Mouse (Mus musculus) ovary, postnatal 36 days (tissue): ENCODE results near the gene Urb1.

Experiments
- DNase-seq: peaks from one replicate; pipeline ENCODE4 v3.0.0; 2022; ENCODE audit warnings: low spot score, mixed read lengths

Gene Urb1

DNA sequence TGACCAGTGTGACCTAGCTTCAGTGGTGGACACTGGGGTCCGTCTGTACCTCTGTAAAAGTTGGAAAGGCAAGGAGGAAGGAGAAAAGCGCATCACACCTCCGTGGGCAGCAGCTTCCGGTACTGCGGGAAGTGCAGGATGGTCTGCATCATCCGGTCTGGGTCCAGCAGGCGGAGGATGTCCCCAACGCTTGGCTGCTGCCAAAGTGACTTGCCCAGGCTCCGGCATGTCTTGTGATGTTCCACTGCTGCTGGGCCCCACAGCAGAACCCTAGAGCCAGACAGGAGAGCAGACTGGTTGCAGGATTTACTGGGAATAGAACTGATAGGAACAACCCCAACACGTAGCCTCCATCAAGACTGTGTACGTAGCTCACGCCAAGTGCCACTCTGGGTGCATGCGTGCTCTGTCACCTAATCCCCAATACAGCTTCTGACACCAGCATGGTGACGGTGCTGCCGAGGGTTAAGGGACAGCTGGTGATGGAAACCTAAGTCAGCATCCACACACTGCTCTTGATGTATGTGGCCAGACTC, 43.2 kb downstream of the Urb1 start:
- DNase-seq, result no peak

DNA sequence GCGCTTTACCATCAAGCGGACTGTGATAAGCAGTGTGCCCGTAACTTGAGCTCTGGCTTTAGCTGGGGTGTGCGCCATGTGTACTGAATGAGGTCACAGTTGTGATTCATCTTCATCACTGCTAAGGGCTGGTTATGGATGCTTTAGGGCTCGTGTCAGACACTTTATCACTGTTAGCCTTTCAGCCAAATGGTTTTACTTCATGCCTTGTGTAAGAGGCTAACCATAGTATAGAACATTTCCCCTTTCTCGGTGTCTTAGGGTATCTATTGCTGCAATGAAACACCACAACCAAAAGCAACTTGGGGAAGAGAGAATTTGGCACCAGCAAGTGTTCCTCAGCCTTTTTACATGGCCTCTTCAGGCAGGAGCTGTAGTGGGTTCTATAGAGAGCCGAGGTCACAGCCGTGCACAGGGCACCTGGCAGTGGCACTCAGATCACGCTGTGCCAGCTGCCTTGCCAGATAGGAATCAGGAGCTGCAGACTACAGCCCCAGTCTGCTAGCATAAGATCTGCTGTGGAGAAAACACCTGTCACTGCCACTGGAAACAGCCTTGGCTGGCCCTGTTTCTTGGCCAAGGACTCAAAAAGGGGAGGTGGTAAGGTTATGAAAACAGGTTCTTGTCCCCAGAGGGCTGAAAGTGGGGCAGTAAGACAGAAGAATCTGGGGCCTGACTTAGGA, 44.9 kb downstream of the Urb1 start:
- no peak for DNase-seq

DNA sequence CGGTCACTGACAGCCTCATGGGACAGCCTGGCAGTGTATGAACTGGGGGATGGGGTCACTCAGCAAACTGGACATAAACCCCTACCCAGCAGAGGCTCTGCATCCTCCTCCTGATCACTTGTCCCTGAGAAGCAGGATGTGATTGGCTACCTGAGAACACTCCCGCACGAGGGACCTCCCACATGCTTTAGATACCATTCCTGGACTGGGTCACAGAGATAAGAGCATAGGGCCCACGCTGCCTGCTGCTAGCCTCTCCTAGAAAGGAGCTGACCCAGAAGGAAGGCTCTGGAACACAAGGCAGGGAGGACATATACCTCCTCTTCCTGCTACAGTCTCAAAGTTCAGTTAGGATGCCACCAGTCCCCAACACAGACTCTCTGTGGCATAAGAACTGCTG, 49.7 kb downstream of the Urb1 start:
- no peak for DNase-seq

DNA sequence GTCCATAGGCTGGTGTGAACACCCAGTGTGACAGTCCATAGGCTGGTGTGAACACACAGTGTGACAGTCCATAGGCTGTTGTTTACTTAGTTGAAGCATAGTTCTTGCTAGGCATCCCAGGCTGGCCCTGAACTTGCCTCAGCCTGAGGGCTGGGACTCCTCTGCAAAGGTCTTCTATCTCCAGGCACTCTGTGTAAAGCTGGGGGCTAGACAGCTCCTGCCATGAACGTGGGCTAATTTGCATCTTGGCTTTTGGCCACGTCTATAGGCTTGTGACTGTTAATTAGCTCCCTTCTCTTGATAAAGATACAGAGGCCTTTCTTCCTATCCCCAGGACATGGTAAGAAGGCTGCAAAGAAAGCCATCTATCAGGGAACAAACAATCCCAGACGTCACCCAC, 50.9 kb downstream of the Urb1 start:
- DNase-seq, result no peak

DNA sequence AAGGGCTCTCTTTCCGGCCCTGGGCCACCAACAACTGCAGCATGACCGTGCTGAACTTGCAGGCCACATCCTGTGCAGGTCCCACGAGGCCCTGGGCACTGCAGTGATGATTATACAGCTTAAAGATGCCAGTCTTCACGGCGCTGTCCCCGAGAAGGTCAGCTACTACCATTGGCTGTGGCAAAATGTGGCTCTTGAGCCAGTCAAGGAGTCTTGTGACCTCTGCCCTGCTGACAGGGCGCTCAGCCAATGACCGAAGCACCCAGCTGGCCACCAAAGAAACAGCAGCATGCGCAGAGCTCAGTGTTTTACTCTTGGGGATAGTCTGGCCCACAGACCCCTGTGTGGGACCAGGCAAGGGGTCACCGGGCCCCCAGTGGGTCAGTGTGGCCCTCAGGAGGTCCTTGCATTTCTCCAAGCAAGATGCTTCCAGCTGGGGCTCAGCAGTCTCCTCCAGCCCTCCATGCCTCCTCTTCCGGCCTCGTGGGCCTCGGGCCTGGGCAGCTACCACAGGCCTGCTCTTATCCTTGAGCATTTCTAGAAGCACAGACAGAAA, 56.7 kb downstream of the Urb1 start:
- DNase-seq, result no peak

DNA sequence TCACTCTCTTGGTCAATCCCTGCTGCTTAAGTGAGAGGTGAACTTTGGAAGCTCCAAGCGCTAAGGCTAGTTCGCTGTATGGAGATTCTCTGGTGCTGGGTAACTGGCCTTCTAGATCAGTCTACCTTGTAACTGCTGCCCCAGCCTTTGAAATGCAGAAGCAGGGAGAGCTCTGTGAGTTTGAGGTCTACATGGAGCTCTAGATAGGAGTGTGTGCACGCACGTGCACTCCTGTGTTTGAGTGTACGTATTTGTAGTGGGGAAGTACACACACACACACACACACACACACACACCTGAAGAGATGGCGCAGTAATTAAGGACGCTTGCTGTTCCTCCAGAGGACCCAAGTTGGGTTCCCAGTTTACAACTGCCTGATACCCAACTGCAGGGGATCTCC, 62.0 kb downstream of the Urb1 start:
- DNase-seq, result no peak

DNA sequence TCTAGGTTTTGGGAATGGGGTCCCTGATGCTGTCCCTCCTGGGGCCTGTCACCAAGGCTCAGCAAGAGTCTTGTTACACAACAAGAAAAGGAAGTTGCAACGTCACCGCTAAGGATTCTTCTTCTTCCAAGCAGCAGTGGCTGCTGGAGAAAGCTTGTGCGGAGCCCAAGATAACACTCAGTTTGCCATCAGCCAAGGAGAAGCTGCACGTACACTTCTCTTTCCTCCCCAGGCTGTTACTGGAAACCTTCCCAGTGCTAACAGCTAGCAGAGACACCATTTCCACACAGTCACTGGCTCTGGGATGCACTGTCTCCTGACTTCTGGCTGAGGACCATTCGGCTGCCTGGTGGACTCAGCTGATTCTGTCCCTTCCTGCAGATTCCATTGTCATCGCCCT, 63.1 kb downstream of the Urb1 start:
- DNase-seq, result no peak

DNA sequence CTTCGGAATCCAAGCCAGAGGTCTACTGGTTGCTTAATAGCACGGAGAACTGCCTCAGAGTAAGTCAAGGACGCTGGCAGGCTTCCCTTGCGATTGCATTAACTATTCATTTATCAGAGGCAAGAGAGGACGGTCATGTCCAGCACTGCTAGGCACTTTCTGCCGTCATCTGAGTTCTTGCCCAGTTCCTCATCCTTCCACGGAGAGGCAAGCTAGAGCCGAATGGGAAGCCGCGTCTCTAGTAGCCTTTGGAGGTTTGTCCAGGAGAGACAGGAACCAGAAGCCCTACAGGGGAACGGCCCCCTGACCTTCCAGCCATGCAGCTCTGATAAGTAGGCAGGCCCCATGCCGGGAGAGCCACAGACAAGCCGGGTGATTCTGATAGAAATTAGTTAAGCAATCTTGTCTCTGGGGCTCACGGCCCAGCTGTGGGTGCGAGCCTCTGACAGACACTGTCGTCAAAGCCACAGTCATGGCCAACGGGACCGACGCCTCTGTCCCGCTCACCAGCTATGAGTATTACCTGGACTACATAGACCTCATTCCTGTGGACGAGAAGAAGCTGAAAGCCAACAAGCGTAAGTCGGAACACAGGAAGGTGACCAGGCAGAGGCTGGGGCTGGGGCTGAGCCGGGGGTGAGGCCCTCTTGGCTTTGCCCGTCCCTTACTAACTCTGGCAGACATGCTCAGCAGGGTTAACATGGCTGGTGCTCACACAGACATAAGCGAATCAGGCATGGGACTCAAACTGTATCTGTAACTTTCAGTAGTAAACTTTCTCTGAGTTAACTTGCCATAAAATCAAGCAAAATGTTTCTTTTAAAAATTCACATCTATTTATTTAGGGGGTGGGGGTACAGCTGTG, 71.9 kb downstream of the Urb1 start, which contains the start of gene Mrap:
Gene Mrap, plus strand, starts transcription at position 116 of the 865 bp plus-strand sequence.
- peak; percentile 73 for DNase-seq

DNA sequence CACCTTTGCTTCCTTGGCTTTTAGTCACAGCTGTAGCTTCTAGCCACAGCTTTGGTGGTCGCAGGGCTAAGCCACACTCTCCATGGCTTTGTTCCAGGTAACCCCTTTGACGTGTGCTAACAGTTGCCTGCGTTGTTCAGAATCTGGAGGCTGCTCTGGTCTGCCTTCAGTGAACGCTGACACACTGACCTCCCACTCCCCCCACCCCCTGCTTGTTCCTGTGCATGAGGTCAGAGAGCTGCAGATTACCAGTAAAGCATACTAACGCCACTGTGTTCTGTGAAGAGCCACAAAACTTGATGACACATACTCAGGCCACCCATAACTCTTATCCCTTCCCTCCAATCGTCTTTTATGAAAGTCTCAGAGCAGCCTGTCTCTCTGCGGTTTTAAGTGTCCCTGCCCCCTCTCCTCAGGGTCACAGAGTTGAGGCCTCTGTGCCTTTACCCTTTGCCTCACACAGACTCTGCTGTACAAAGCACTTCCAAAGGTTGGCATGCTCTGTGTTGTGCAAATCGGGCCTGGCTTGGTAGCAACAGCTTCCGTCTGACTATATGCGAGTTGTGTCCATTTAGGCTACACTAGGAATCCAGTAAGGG, 73.4 kb downstream of the Urb1 start:
- peak; percentile 40 for DNase-seq

DNA sequence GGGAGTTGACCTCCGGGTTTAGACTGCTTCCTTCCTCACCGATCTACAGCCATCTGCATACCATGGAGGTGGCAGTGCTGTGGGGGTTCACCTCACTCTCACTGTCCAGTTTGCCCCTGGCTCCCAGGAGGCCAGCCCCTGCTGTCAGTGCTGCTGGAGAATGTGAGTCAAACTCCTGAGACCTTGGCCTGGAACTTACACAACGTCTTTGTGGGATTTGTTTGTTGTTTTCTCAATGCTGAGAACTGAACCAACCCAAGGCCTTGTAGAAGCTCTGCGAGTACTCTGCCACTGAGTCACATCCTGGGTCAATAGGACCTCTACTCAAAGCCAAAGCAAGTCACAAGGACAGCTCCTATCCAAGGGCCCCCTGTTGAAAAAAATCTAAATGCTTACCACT, 74.6 kb downstream of the Urb1 start:
- DNase-seq, result no peak

DNA sequence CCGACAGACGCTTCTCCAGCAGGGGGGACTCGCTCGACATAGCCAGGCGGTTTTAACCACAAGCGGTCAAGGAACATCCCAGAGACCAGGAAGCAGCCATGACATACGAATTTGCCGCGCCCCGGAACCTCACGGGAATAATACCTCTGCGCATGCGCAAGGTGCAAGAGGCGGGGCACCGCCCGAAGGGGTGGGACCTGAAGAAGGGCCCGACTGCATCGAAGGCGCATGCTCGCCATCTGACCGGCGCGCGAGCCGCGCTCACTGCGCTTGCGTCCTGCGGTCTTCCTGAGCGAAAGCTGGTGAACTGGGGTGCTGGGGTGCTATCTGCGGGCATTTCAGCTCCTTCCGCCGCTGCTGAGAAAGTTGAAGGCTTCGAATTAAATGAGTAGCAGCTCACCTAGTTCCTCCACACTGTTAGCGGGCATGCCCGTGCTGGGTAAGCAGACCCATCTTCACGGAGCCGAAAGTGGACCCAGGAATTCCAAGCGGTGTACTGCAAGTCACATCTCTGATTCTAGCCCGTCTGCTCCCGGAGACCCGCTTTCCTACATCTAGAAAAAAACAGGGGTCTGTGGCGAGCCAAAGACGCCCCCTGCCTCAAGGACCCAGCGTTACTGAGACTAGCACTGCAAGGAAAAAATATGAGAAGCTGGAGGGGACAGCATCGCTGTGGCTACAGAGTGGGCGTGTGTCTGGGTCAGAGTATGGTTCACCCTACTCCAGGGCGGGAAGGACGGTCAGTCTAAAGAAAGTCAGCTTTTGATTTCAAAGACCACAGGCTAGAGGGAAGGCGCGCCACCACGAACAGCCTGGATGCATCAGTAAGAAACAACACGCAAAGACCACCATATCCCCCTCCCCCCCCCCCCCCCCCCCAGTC, 82.7 kb downstream of the Urb1 start, which contains the start of gene Mis18a:
Gene Mis18a, minus strand, starts transcription at position 172 of the 883 bp plus-strand sequence.
- peak; percentile 94 for DNase-seq

DNA sequence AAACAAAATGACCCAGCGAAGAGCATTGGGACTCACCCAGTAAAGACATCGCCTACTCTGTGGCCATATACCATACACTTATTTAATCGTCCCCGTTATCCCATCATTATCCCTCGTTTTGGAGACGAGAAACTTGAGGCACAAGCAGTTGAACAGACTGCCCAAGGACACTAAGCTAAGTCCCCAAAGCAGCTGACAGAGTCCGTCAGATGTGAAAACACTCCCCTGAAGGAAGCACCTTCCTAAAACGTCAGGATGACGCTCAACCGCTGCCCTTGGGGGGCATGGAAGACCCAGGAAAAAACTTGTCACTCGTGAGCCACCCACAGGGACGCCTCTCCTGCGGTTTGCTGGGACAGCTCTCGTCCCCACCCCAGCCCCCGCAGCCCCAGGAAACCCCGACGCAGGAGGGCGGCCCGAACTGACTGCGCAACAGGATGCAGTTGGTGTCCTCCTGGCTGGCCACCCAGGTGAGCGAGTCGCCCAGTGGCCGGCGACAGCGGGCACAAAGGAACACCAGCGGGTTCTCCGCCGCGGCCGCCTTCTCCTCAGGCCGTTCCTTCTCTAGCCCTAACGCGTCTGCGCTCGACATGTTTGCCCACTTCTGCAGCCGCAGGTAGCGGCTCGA, 83.5 kb downstream of the Urb1 start:
- no peak for DNase-seq

DNA sequence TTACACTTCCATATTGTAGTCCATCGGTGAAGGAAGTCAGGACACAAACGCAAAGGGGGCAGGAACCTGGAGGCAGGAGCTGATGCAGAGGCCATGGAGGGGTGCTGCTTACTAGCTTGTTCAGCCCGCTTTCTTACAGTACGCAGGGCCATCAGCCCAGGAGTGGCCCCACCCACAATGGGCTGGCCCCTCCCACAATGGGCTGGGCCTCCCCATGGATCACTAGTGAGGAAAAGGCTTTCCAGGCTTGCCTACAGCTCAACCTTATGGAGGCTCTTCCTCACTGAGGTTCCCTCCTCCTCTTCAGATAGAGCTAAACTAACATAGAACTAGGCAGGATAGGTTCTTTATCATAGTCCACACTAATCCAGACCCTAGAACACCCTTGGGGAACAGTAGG, 86.2 kb downstream of the Urb1 start:
- DNase-seq, result no peak

DNA sequence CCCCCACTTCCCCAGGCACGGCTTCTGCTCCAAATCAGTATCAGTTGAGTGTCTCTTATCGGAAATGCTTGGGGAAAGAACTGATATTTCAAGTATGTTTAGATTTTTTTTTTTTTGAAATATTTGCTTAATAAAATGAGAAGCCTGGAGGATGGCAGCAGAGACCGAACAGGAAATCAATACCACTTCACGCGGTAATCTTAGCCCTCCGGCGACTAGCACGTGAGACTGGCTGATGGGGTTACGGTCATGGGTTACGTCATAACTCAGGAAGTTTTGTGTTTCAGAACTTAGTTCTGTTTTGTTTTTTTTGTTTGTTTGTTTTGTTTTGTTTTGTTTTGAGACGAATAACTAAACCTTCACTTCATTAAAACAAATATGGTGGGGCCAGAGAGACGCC, 99.9 kb downstream of the Urb1 start:
- no peak for DNase-seq

DNA sequence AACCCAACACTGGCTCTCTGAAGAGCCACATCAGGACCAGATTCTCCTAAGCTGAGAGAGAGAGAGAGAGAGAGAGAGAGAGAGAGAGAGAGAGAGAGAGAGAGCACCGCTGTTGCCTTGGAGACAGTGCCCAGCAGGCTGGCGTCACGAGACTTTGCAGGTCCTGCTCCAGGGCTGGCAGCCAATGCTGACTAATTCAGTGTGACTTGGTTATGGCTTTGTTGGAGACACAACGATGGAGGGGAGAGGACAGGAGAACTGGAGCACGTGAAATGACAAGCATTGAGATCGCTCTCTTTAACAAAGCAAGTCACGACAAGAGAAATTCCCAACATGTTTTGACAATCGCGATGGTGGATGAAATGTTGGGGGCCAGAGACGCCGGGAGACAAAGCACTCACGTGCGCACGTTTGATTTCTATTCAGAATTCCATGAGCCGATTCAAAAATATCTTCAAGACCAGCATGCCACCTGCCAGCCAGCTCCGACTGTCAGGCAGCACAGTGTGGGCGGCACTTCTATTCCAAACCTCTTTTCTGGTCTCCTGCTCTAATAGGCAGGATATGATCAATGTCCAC, 100.4 kb downstream of the Urb1 start:
- DNase-seq, result peak; percentile 41

DNA sequence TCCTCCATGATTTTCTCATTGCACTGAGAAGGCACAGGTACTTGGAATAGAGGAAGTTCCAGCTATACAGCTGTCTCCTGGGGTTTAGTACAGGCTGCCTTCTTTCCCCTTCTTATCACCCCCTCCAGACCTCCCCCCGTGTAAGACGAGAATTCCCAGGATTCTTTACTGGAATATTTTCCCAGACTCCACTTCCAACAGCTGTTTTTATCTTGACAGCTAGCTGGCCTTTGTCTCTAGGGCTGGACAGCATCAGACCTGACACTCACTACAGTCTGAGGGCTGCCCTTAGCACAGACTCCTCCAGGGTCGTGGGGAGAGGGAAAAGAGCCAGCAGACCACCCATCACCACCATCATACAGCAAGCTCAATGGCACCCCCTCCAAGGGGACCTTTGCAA, 103.9 kb downstream of the Urb1 start:
- DNase-seq, result no peak

DNA sequence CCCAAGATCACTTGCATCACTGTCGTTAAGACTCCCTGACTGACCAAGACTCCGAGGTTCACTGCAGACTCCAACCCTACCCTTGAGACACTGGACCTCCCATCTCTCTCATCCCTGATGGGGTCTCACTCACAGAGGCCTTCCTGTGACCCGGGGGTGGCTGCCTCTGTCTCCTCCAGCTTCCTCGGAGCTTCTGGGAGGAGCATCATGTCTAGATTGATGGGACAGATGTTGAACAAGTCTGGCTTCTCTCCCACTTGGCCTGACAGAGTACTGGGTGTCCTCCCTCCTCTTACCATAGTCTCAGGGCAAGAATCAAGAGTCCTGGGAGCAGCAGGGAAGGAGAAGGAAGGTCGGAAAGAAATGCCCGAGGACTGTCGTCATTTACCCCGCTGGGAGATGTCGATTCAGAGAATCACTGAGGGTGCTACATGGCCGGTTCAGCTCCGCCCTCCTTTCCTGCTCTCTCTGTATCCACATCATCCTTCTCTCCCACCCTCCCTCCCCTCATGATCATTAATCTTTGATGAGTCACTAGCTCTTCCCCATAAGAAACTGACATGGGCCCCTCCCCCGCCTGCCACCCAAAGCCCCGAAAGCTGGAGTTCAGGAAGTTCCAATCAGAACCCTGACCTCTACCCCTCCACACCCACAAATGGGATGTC, 105.9 kb downstream of the Urb1 start:
- DNase-seq, result no peak

DNA sequence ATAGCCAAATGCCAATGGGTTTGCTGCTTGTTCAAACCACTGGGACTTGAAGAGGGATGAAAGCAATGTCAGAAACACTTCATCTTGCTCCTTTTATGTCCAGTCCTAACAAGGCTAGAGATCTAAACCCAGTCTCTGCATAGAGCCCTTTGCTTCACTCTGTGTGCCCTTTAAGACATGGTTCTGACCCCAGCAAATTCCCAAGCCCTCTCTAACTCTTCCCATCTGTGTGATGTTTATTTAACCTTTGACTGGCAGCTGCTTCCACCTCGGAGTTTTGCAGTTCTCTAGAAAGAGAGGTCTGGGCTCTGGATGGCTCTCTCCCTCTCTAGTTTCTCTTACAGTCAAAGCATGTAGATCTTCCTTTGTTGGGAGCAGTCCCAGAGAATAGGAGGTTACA, 106.6 kb downstream of the Urb1 start:
- DNase-seq, result no peak

DNA sequence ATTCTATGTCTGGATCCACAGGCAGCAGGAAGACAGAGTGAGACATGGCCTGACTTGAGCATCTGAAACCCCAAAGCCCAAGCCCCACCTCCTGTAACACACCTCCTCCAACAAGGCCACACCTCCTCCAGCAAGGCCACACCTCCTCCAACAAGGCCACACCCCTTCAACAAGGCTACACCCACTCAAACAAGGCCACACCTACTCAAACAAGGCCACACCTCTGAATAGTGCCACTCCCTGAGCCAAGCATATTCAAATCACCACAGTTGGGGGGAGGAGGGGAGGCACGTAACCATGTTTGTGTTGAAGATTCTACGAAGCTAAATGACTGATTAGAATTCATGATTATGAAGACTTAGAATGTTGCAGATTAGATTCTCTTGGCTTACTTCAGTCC, 108.7 kb downstream of the Urb1 start:
- DNase-seq, result no peak
